Mouse (Mus musculus) layer of hippocampus, postnatal 14 days (tissue): Measurements from ENCODE around the gene Hdac7. TPM values are rescaled to one million over a fixed set of nuclear protein-coding genes. Genes with fewer than 3 reads are reported as not detected.

Experiments used
- DNase-seq, 2 experiments: peaks; one replicate each; pipeline ENCODE4 v3.0.0; 2021 to 2022; ENCODE audit warnings: low spot score in 2 of 2, mixed read lengths in 1 of 2
- total RNA-seq, 2 experiments: library from RNA; stranded (reverse); gene quantifications; 2 replicates each; pipeline ENCODE4 v1.2.3; 2021

Hdac7 gene
- total RNA-seq, 2 experiments from 2014 or later: 24.9 to 25.0 TPM

GRCm38 (mm10) chr15:97836153-97836893, 8.0 kb downstream of the Hdac7 start:
- DNase-seq: no peak

- DNase-seq: no peak
These were observed 11.4 kb downstream of the Hdac7 start for GRCm38 (mm10) chr15:97832764-97833479.

GRCm38 (mm10) chr15:97831987-97832640, 12.2 kb downstream of the Hdac7 start:
- DNase-seq: no peak

- peak in 1 of 2 experiments; percentile 60 for DNase-seq
These were observed 12.9 kb downstream of the Hdac7 start for GRCm38 (mm10) chr15:97831242-97831986.

GRCm38 (mm10) chr15:97830788-97831241, 13.5 kb downstream of the Hdac7 start:
- peak in 1 of 2 experiments; percentile 47 for DNase-seq

GRCm38 (mm10) chr15:97830253-97830787, 14.0 kb downstream of the Hdac7 start:
- DNase-seq: no peak

GRCm38 (mm10) chr15:97829432-97829831, 14.9 kb downstream of the Hdac7 start:
- no peak for DNase-seq

- no peak for DNase-seq
These were observed 15.4 kb downstream of the Hdac7 start for GRCm38 (mm10) chr15:97828901-97829338.

- DNase-seq: no peak
These were observed 16.0 kb downstream of the Hdac7 start for GRCm38 (mm10) chr15:97828221-97828842.

- no peak for DNase-seq
These were observed 16.9 kb downstream of the Hdac7 start for GRCm38 (mm10) chr15:97827401-97827800.

- no peak for DNase-seq
These were observed 17.6 kb downstream of the Hdac7 start for GRCm38 (mm10) chr15:97826588-97827261.

GRCm38 (mm10) chr15:97825941-97826587, 18.2 kb downstream of the Hdac7 start:
- no peak for DNase-seq

- DNase-seq: peak in 1 of 2 experiments; percentile 58
These were observed 19.0 kb downstream of the Hdac7 start for GRCm38 (mm10) chr15:97825071-97825940.

GRCm38 (mm10) chr15:97824042-97824441, 20.3 kb downstream of the Hdac7 start:
- no peak for DNase-seq

GRCm38 (mm10) chr15:97823479-97823878, 20.8 kb downstream of the Hdac7 start:
- no peak for DNase-seq

GRCm38 (mm10) chr15:97822545-97823228, 21.6 kb downstream of the Hdac7 start:
- no peak for DNase-seq

- DNase-seq: no peak
These were observed 22.3 kb downstream of the Hdac7 start for GRCm38 (mm10) chr15:97821983-97822363.
